Mouse (Mus musculus) lung, postnatal 10 days (tissue): ENCODE results near the gene Fosb.

Source experiments
- DNase-seq: peaks from one replicate; pipeline ENCODE4 v3.0.0; 2021

Fosb gene

GRCm38 (mm10) chr7:19279052-19279451 is 30.8 kb downstream of the Fosb start:
- DNase-seq, result no peak

- no peak for DNase-seq
These were observed 33.6 kb downstream of the Fosb start for GRCm38 (mm10) chr7:19276253-19276652.

DNA sequence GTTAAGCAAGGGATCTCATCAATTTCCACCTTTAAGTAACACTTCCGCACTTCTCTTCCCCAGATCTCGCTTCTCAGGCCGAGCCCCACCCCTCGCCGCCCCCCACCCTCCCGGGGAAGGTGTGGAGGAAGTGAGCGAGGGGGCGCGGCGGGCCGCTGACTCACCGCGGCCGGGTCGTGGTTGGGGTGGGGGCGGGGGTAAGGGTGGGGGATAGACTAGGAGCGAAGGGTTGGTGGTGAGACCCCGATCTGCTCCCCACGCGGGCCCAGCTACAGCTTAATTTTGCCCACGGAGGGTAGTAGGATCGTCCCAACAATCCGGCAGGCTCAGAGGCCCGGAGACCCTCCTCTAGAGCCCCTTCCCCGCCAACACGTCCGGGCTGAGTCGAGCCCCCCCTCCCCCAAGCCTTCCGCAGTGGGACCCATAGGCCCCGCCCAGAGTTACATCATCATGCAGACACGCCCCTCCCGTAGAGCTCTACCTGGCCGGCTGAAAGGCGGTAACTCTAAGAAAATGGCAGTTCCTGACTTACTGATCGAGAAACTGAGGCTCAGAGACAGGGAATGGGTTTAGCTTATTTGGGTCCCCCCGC is 37.6 kb downstream of the Fosb start:
- peak; percentile 85 for DNase-seq

- peak; percentile 93 for DNase-seq
These were observed 38.3 kb downstream of the Fosb start, which contains the start of gene Vasp for GRCm38 (mm10) chr7:19271238-19272172. Vasp (minus strand) TSS chr7:19271817.

DNA sequence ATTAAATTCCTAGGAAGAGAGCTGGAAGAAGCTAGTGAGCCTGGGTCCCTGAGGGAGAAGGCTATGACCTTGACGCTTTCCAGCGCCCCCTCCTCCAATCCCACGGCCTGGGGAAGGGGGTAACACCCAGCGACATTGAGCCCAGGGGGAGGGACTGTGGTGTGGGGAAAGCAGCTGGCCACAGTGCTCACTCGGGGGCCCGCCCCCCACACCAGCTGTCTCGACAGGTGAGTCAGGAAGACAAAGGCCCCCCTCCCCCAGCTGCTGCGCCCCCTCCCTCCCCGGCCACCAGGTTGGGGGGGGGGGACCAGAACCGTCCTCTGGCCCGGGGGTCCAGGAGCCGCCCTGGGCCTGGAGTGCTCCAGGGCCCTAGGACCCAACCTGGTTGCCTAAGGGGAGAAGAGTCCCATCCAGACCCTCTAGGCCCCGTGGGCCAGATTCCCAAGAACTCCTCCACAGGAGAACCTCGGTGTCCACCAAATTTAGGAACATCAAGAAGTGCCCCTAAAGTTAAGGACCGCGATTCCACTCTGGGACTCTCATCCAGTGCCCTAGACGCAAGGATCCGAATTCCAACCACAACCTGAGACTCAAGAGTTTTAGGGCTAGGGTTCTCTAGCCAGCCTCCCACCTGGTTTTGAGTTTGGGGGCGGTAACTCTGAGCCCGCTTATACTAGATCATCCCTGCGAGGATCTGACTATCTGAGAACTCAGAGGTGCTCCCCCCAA is 39.2 kb downstream of the Fosb start:
- DNase-seq, result peak; percentile 51

DNA sequence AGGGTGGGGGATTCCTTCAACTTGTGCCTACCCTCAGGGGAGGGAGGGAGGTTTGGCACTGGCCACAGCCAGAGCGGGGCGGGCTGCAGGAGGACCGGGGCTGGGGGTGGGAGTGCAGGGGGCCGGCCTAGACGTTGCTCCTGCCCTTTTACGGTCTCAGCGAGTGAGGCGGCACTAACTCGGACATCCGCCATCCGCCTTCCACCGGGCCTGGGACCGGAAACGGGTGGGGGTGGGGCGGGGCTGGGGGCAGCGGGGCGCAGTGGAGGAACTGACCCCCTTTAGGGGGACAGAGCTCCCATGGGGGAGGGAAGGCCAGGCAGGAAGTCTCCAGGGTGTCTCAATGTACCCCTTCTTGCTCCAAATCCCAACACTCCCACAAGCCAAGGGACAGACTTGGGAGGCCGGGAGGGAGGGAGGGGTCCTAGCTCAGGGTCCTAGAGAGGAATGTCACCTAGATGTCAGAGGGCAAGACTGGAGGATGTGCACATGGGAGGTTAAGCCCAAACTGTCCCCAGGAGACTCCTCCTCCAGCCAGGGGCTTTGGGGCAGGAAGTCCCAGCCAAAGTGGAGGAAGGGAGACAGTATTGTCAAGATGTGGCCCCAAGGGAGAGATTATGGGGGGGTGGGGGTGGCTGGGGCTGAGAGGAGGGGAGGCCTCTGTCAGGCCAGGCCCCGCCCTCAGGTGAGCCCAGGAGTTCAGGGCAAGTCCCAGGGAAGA is 40.0 kb downstream of the Fosb start:
- DNase-seq, result peak; percentile 90

- peak; percentile 73 for DNase-seq
These were observed 40.7 kb downstream of the Fosb start for GRCm38 (mm10) chr7:19268993-19269681.

- DNase-seq, result peak; percentile 61
These were observed 42.8 kb downstream of the Fosb start for GRCm38 (mm10) chr7:19267051-19267450.

- peak; percentile 48 for DNase-seq
These were observed 43.7 kb downstream of the Fosb start for GRCm38 (mm10) chr7:19265928-19266822.

DNA sequence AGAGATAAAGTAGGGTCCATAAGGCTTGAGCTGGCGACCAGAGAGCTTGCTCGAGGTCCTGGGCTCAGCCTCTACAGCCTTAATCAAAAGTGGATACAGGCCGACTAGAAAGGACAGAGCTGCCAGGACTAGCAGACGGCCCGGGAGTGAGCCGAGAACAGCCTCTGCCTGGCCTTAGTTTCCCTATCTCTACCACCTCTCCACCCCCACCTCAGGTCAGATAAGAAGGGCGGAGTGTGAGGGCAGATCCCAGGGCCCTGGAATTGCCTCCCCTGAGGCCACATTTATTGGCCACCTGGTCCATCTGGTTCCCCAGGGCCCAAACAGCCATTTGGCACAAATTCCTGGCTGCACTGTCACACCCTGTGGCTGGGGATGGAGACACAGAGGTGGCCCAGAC is 44.7 kb downstream of the Fosb start:
- no peak for DNase-seq

- no peak for DNase-seq
These were observed 51.5 kb downstream of the Fosb start for GRCm38 (mm10) chr7:19258336-19258735.

DNA sequence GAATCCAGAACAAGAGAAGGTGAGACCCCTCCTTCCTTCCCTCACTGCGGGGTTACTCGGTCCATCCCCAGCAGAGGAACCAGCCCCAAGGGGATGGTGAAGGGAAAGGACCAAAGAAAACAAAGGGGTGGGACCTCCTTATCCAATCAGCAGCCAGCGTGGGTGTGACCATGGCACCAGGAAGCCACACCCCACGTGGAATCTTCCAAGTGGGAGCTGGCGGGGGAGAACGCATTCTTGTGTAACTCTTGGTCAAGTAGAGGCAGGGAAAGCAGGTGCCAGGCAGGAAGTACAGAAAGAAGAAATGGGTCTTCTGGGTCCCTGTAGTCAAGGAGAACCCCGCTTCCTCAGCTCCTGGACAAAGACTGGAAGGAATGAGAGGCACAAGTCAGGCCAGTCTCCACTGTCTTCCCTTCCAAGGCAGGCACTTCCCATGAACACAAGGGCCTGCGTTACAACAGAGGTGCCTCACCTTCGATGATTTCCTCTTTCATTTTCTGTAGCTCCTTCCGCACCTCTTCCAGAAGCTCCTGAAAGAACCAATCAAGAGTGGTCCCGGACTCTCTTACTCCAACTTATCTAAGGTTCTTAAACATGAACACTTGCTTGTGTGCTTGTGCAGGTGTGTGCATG is 52.3 kb downstream of the Fosb start:
- DNase-seq, result peak; percentile 93

DNA sequence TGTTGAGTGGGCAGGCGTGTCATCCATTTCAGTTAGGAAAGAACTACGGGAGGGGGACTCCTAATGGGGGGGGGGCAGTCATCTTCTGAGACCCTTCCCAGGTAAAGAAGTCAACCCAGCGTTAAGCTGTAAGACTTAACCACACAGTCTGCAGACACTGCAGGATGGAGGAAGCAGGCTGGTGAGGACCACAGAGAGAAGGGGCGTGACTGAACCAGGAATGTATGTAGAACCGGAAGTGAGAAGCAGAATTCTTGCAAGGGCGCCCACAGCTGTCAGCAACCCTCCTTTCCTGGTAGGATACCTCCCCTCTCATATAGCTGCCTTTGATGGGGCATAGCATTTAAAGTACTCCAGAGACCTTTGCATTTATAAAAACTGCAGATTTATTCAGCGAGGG is 53.3 kb downstream of the Fosb start:
- no peak for DNase-seq

DNA sequence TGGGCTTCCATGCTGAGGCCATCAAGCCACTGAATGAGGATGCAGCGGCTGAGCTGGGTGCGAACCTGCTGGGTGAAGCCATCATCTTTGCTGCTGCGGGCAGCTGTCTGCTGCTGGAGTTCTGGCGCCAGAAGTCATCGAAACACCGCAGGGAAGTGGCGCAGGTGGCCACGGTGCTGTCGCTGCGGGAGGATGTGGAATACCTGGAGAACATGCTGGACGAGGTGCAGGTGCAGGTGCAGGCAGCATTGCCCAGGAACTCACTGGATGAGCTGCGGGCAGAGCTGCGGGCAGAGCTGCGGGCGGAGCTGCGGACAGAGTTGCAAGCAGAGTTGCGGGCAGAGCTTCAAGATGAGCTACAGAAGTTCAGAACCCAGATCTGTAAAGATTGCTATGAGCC is 54.5 kb downstream of the Fosb start:
- no peak for DNase-seq

DNA sequence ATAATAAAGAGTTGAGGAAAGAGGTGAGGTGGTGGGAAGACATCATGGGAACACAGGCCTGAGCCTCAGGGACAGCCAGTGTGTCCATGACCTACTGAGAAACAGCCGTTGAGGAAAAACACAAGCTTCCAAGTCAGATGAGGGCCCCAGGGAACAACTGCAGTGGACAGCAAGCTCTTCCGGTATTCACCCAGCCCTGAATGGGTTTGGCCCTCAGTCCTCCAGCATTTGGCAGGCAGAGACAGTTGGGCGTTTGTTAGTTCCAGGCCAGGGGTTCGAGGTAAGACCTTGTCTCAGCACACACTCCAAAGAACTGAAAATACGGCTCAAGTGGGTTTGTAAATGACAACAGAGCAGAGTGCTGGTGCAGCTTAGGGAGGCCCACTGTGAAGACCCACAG is 56.4 kb downstream of the Fosb start:
- DNase-seq, result no peak
